Mouse (Mus musculus): ENCODE measurements around the gene Mad1l1. TPM values are rescaled to one million over a fixed set of nuclear protein-coding genes. Genes with fewer than 3 reads are reported as not detected.

Gene Mad1l1
- total and polyA plus RNA-seq, 2 experiments, result 6.7 to 14.4 TPM

GRCm38 (mm10) chr5:140084341-140084740 lies 237.0 kb downstream of the Mad1l1 start:
- Histone ChIP-seq H3K27ac (replicated peaks; ENCODE audit: insufficient read depth, low read depth, low read length) (no peak overlapping the region), H3K9ac (ENCODE audit: low read depth, low read length) (no peak overlapping the region), H3K36me3 (ENCODE audit: control insufficient read depth, insufficient read depth, low read length) (peaks cover 6% of the 10 kb centered on the region), H3K79me2 (ENCODE audit: control insufficient read depth, insufficient read depth, low read length) (no peaks in the 10 kb centered on the region), H3K27me3 (ENCODE audit: control insufficient read depth, insufficient read depth, low read length) (no peaks in the 10 kb centered on the region), H3K4me1 (ENCODE audit: control insufficient read depth, insufficient read depth, low read length) (no peaks in the 10 kb centered on the region), H3K4me3 (ENCODE audit: insufficient read depth, low read depth, low read length) (no peak overlapping the region)
- 94% methylated on average over 6 of the region's 6 CpGs for WGBS
- DNase-seq (ENCODE audit: extremely low read depth, low read depth, low spot score), result no peak
- TF ChIP-seq CTCF (IDR thresholded peaks at IDR 0.05; ENCODE audit: low read depth, low read length), result no peak
- no peak for TF ChIP-seq POLR2A (IDR thresholded peaks at IDR 0.05; ENCODE audit: extremely low read depth, insufficient read depth, low read length)

- no peaks in the 10 kb centered on the region for H3K27me3 ChIP-seq (ENCODE audit: control insufficient read depth, insufficient read depth, low read length)
- no peak for DNase-seq (ENCODE audit: extremely low read depth, low read depth, low spot score)
- H3K4me1 ChIP-seq (ENCODE audit: control insufficient read depth, insufficient read depth, low read length), result no peaks in the 10 kb centered on the region
- H3K9ac ChIP-seq (ENCODE audit: low read depth, low read length), result no peak overlapping the region
- peaks cover 6% of the 10 kb centered on the region for H3K36me3 ChIP-seq (ENCODE audit: control insufficient read depth, insufficient read depth, low read length)
- TF ChIP-seq POLR2A (IDR thresholded peaks at IDR 0.05; ENCODE audit: extremely low read depth, insufficient read depth, low read length) (no peak), CTCF (IDR thresholded peaks at IDR 0.05; ENCODE audit: low read depth, low read length) (no peak)
- H3K27ac ChIP-seq (replicated peaks; ENCODE audit: insufficient read depth, low read depth, low read length), result no peak overlapping the region
- WGBS, result 93% methylated on average over 5 of the region's 5 CpGs
- no peaks in the 10 kb centered on the region for H3K79me2 ChIP-seq (ENCODE audit: control insufficient read depth, insufficient read depth, low read length)
- H3K4me3 ChIP-seq (ENCODE audit: insufficient read depth, low read depth, low read length), result no peak overlapping the region
Measured at GRCm38 (mm10) chr5:140083911-140084310, 237.4 kb downstream of the Mad1l1 start.

- TF ChIP-seq POLR2A (IDR thresholded peaks at IDR 0.05; ENCODE audit: extremely low read depth, insufficient read depth, low read length), result no peak
- no peak for DNase-seq (ENCODE audit: extremely low read depth, low read depth, low spot score)
- no peak overlapping the region for H3K9ac ChIP-seq (ENCODE audit: low read depth, low read length)
Measured at GRCm38 (mm10) chr5:140082204-140082812, 239.0 kb downstream of the Mad1l1 start.

GRCm38 (mm10) chr5:140081084-140081483 lies 240.3 kb downstream of the Mad1l1 start:
- H3K4me1 ChIP-seq (ENCODE audit: control insufficient read depth, insufficient read depth, low read length), result no peaks in the 10 kb centered on the region
- WGBS, result 90% methylated on average over 10 of the region's 10 CpGs
- no peak overlapping the region for H3K4me3 ChIP-seq (ENCODE audit: insufficient read depth, low read depth, low read length)
- no peak overlapping the region for H3K27ac ChIP-seq (replicated peaks; ENCODE audit: insufficient read depth, low read depth, low read length)
- H3K79me2 ChIP-seq (ENCODE audit: control insufficient read depth, insufficient read depth, low read length), result no peaks in the 10 kb centered on the region
- H3K9ac ChIP-seq (ENCODE audit: low read depth, low read length), result no peak overlapping the region
- no peaks in the 10 kb centered on the region for H3K27me3 ChIP-seq (ENCODE audit: control insufficient read depth, insufficient read depth, low read length)
- peaks cover 4% of the 10 kb centered on the region; the same call in 1 of the 2 replicates for H3K36me3 ChIP-seq (ENCODE audit: control insufficient read depth, insufficient read depth, low read length)
- DNase-seq (ENCODE audit: extremely low read depth, low read depth, low spot score), result no peak
- no peak for TF ChIP-seq CTCF (IDR thresholded peaks at IDR 0.05; ENCODE audit: low read depth, low read length)
- no peak for TF ChIP-seq POLR2A (IDR thresholded peaks at IDR 0.05; ENCODE audit: extremely low read depth, insufficient read depth, low read length)

More at GRCm38 (mm10) chr5:140082204-140082812, 239.0 kb downstream of the Mad1l1 start:
- Histone ChIP-seq H3K79me2 (ENCODE audit: control insufficient read depth, insufficient read depth, low read length) (no peaks in the 10 kb centered on the region), H3K27me3 (ENCODE audit: control insufficient read depth, insufficient read depth, low read length) (no peaks in the 10 kb centered on the region), H3K27ac (replicated peaks; ENCODE audit: insufficient read depth, low read depth, low read length) (no peak overlapping the region), H3K36me3 (ENCODE audit: control insufficient read depth, insufficient read depth, low read length) (peaks cover 4% of the 10 kb centered on the region), H3K4me1 (ENCODE audit: control insufficient read depth, insufficient read depth, low read length) (no peaks in the 10 kb centered on the region), H3K4me3 (ENCODE audit: insufficient read depth, low read depth, low read length) (no peak overlapping the region)
- 76% methylated on average over 11 of the region's 11 CpGs for WGBS

GRCm38 (mm10) chr5:140079511-140079910 lies 241.8 kb downstream of the Mad1l1 start:
- TF ChIP-seq POLR2A (IDR thresholded peaks at IDR 0.05; ENCODE audit: extremely low read depth, insufficient read depth, low read length) (no peak), CTCF (IDR thresholded peaks at IDR 0.05; ENCODE audit: low read depth, low read length) (no peak)
- DNase-seq (ENCODE audit: extremely low read depth, low read depth, low spot score), result no peak
- WGBS, result 93% methylated on average over 4 of the region's 4 CpGs
- no peak overlapping the region for H3K9ac ChIP-seq (ENCODE audit: low read depth, low read length)
- H3K4me3 ChIP-seq (ENCODE audit: insufficient read depth, low read depth, low read length), result no peak overlapping the region
- H3K27ac ChIP-seq (replicated peaks; ENCODE audit: insufficient read depth, low read depth, low read length), result no peak overlapping the region
- H3K4me1 ChIP-seq (ENCODE audit: control insufficient read depth, insufficient read depth, low read length), result no peaks in the 10 kb centered on the region
- no peaks in the 10 kb centered on the region for H3K27me3 ChIP-seq (ENCODE audit: control insufficient read depth, insufficient read depth, low read length)
- no peaks in the 10 kb centered on the region for H3K79me2 ChIP-seq (ENCODE audit: control insufficient read depth, insufficient read depth, low read length)
- H3K36me3 ChIP-seq (ENCODE audit: control insufficient read depth, insufficient read depth, low read length), result peaks cover 4% of the 10 kb centered on the region; the same call in 1 of the 2 replicates

GRCm38 (mm10) chr5:140078406-140078805 lies 242.9 kb downstream of the Mad1l1 start:
- Histone ChIP-seq H3K9ac (ENCODE audit: low read depth, low read length) (no peak overlapping the region), H3K4me3 (ENCODE audit: insufficient read depth, low read depth, low read length) (no peak overlapping the region), H3K4me1 (ENCODE audit: control insufficient read depth, insufficient read depth, low read length) (no peaks in the 10 kb centered on the region), H3K79me2 (ENCODE audit: control insufficient read depth, insufficient read depth, low read length) (no peaks in the 10 kb centered on the region), H3K27me3 (ENCODE audit: control insufficient read depth, insufficient read depth, low read length) (no peaks in the 10 kb centered on the region), H3K27ac (replicated peaks; ENCODE audit: insufficient read depth, low read depth, low read length) (no peak overlapping the region), H3K36me3 (ENCODE audit: control insufficient read depth, insufficient read depth, low read length) (0 out of 2 replicates have a peak, but pooled peaks cover 1% of the 10 kb centered on the region)
- TF ChIP-seq CTCF (IDR thresholded peaks at IDR 0.05; ENCODE audit: low read depth, low read length), result no peak
- no peak for TF ChIP-seq POLR2A (IDR thresholded peaks at IDR 0.05; ENCODE audit: extremely low read depth, insufficient read depth, low read length)
- DNase-seq (ENCODE audit: extremely low read depth, low read depth, low spot score), result no peak
- 98% methylated on average over 3 of the region's 3 CpGs for WGBS

All from liver, adult 2 months (tissue).